Mouse (Mus musculus) CH12.LX (cell line): ENCODE results near the gene Ciapin1.

ENCODE experiments used
- CTCF ChIP-seq, 2 experiments: IDR thresholded peaks in 1 of 2; conservative IDR thresholded peaks in 1 of 2; 2 replicates each; pipeline ENCODE4 v1.5.1; 2011 to 2012; ENCODE audit warnings: low read depth in 2 of 2, low read length in 2 of 2, improper control_type of control experiment in 1 of 2, inconsistent platforms in 1 of 2, mild to moderate bottlenecking in 1 of 2, moderate library complexity in 1 of 2
- E2F4 ChIP-seq: IDR thresholded peaks from 2 replicates; pipeline ENCODE4 v1.6.1; 2011; ENCODE audit warnings: low read depth, low read length, improper control_type of control experiment; ENCODE audit not compliant: insufficient replicate concordance
- EP300 ChIP-seq: IDR thresholded peaks from 2 replicates; pipeline ENCODE4 v1.6.1; 2011; ENCODE audit warnings: low read length, improper control_type of control experiment
- JUND ChIP-seq: conservative IDR thresholded peaks from 2 replicates; pipeline ENCODE4 v1.6.1; 2011; ENCODE audit warnings: low read depth, low read length, improper control_type of control experiment
- MEF2A ChIP-seq: IDR thresholded peaks from 2 replicates; pipeline ENCODE4 v1.6.1; 2014; ENCODE audit warnings: low read depth, mild to moderate bottlenecking, inconsistent platforms, low read length, improper control_type of control experiment, borderline replicate concordance
- POLR2A ChIP-seq: IDR thresholded peaks from 2 replicates; pipeline ENCODE4 v1.6.1; 2011; ENCODE audit warnings: low read depth, mild to moderate bottlenecking, improper control_type of control experiment, low read length
- TCF12 ChIP-seq: IDR thresholded peaks from 2 replicates; pipeline ENCODE4 v1.6.1; 2014; ENCODE audit warnings: low read depth, mild to moderate bottlenecking, inconsistent platforms, low read length, improper control_type of control experiment
- UBTF ChIP-seq: IDR thresholded peaks from 2 replicates; pipeline ENCODE4 v1.6.1; 2012; ENCODE audit warnings: low read depth, mild to moderate bottlenecking, inconsistent platforms, low read length, improper control_type of control experiment, moderate library complexity
- ZKSCAN1 ChIP-seq: IDR thresholded peaks from 2 replicates; pipeline ENCODE4 v1.6.1; 2012; ENCODE audit warnings: low read depth, inconsistent platforms, low read length, improper control_type of control experiment, borderline replicate concordance
- ZNF384 ChIP-seq: IDR thresholded peaks from 2 replicates; pipeline ENCODE4 v1.6.1; 2012; ENCODE audit warnings: low read depth, low read length, improper control_type of control experiment, inconsistent platforms

DNA sequence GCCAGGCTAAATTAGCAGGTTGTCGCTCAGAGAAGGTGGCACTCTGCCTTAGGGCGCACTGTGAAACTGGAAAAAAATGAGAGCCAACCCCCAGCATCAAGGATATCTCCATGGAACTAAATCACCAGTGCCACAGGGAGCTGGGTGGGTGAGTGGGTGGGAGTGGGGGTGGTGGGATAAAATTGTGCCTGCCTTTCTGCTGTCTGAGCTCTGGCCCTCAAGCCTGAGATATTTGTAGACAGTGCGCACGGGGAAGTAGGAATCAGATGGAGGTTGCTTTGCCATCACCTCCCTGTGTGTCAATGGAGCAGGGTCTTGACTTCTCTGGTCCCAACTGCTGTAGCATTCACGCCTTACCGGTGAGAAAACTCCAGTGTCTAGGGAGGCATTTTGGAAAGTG lies 65.1 kb downstream of the Ciapin1 start:
- TF ChIP-seq POLR2A (no peak), UBTF (no peak), CTCF (conservative IDR thresholded peaks at IDR 0.05 in 1 of 2, IDR thresholded peaks at IDR 0.05 in 1 of 2; ENCODE audit: low read depth in 2 of 2, low read length in 2 of 2) (no peak), ZKSCAN1 (no peak), ZNF384 (no peak), MEF2A (no peak), EP300 (no peak), TCF12 (no peak), E2F4 (no peak), JUND (no peak)
